Comparison of ENCODE assay signal across 8 mouse cellular contexts in the genomic region with DNA sequence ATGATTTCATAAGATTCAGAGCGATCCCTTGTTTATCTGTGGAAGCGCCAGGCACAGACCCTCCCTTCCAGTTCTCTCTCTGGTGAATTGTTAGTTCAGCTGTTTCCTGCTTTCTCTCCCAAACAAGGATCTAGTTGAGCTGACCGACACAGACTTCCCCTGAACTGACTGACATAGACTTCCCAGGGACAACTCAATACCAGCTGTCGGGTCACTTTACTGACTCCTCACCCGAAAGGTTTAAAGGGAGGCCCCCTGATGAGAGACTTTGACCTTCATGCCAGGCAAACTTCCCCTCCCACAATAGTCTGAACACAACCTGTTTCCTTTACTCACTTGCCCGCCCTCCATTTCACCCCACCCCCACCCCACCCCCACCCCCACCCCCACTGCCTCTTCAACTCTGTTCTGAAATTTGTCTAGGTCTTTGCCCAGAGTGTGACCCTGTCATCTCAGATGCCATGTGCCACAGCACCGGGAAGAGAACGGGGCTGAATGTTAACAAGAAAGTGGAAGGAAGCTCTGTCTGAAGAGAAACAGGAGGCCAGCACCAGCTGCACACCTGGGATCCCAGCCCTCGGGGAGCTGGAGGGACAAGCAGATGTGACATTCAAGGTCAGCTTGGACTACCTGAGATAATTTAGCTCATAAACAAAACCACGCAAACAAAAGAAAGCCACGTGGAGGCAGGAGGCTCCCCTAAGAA.
DNase-seq lines count a peak whose midpoint lies in the region; ATAC-seq and TF ChIP-seq lines count a peak whose summit lies in the region.

No protein-coding gene starts in this region.

- H3K4me2 ChIP-seq in embryonic facial prominence, embryonic 14.5 days (ENCODE audit: low read depth, low read length) = no peak overlapping the region

- H3K9ac ChIP-seq in embryonic facial prominence, embryonic 14.5 days (ENCODE audit: low read depth, low read length) = no peak overlapping the region

- TF ChIP-seq CTCF in testis, adult 2 months (IDR thresholded peaks at IDR 0.05; ENCODE audit: control insufficient read depth, insufficient read depth, insufficient replicate concordance, low read depth, low read length) = no peak

- no peaks in the 10 kb centered on the region for H3K27me3 ChIP-seq in testis, adult 2 months (ENCODE audit: control insufficient read depth, insufficient read depth, low read length)
- no peaks in the 10 kb centered on the region for H3K27me3 ChIP-seq in embryonic facial prominence, embryonic 14.5 days (replicated peaks; ENCODE audit: control insufficient read depth, insufficient read depth, low read length)

- WGBS in embryonic facial prominence, embryonic 14.5 days = 10% methylated on average over 11 of the region's 11 CpGs

- DNase-seq in testis, postnatal 14 days (ENCODE audit: low spot score) = no peak
- peak; percentile 65 for DNase-seq in embryonic facial prominence, embryonic 14.5 days (ENCODE audit: low spot score)
- peak; percentile 53 for DNase-seq in kidney, postnatal 10 days
- DNase-seq in thymus, postnatal 4 days = peak; percentile 47
- no peak for DNase-seq in layer of hippocampus, adult 11-12 months (ENCODE audit: low spot score)
- DNase-seq in c-Kit-positive CD71-positive TER-119-positive erythroid progenitor cells, embryonic 14.5 days (ENCODE audit: low spot score) = no peak
- no peak for DNase-seq in testis, postnatal 10 days (ENCODE audit: low spot score)

- H3K4me1 ChIP-seq in testis, adult 2 months (ENCODE audit: control insufficient read depth, insufficient read depth, low read length) = peaks cover 10% of the 10 kb centered on the region
- H3K4me1 ChIP-seq in embryonic facial prominence, embryonic 14.5 days (ENCODE audit: control insufficient read depth, insufficient read depth, low read length) = peaks cover 3% of the 10 kb centered on the region; the same call in 1 of the 2 replicates

- H3K4me3 ChIP-seq in testis, adult 2 months (ENCODE audit: control insufficient read depth, low read depth, low read length) = peak overlapping the region; percentile 84
- no peak overlapping the region for H3K4me3 ChIP-seq in embryonic facial prominence, embryonic 14.5 days (ENCODE audit: low read depth, low read length)

- peak; percentile 65; the same call in 1 of the 2 replicates for ATAC-seq in embryonic facial prominence, embryonic 14.5 days (ENCODE audit: low read depth)

- H3K9me3 ChIP-seq in embryonic facial prominence, embryonic 14.5 days (ENCODE audit: control insufficient read depth, low read length) = no peaks in the 10 kb centered on the region

- TF ChIP-seq POLR2A in testis, adult 2 months (IDR thresholded peaks at IDR 0.05; ENCODE audit: control insufficient read depth, low read depth, low read length) = no peak

- H3K36me3 ChIP-seq in testis, adult 2 months (ENCODE audit: control insufficient read depth, insufficient read depth, low read length) = no peaks in the 10 kb centered on the region
- H3K36me3 ChIP-seq in embryonic facial prominence, embryonic 14.5 days (ENCODE audit: control insufficient read depth, insufficient read depth, low read length) = no peaks in the 10 kb centered on the region

- H3K27ac ChIP-seq in testis, adult 2 months (ENCODE audit: control insufficient read depth, insufficient read depth, low read depth, low read length) = peak overlapping the region; percentile 90
- H3K27ac ChIP-seq in embryonic facial prominence, embryonic 14.5 days (replicated peaks; ENCODE audit: low read depth, low read length) = no peak overlapping the region

Comparison
In these comparisons a context has a peak if more than half of its experiments do, and no peak if none do; other contexts are left out.
1. DNase-seq: peak in embryonic facial prominence, embryonic 14.5 days (single experiment), kidney, postnatal 10 days (single experiment) and thymus, postnatal 4 days (single experiment); none in testis, postnatal 14 days (single experiment), layer of hippocampus, adult 11-12 months (single experiment), c-Kit-positive CD71-positive TER-119-positive erythroid progenitor cells, embryonic 14.5 days (single experiment) and testis, postnatal 10 days (single experiment).